Mouse (Mus musculus) neural tube, embryonic 10.5 days (tissue): Measurements from ENCODE around the gene Phtf1.

ENCODE experiments used
- DNase-seq: peaks from one replicate; pipeline ENCODE4 v3.0.0-alpha.2; 2017; ENCODE audit warnings: low spot score; ENCODE audit errors: extremely low spot score

The Phtf1 gene

DNA sequence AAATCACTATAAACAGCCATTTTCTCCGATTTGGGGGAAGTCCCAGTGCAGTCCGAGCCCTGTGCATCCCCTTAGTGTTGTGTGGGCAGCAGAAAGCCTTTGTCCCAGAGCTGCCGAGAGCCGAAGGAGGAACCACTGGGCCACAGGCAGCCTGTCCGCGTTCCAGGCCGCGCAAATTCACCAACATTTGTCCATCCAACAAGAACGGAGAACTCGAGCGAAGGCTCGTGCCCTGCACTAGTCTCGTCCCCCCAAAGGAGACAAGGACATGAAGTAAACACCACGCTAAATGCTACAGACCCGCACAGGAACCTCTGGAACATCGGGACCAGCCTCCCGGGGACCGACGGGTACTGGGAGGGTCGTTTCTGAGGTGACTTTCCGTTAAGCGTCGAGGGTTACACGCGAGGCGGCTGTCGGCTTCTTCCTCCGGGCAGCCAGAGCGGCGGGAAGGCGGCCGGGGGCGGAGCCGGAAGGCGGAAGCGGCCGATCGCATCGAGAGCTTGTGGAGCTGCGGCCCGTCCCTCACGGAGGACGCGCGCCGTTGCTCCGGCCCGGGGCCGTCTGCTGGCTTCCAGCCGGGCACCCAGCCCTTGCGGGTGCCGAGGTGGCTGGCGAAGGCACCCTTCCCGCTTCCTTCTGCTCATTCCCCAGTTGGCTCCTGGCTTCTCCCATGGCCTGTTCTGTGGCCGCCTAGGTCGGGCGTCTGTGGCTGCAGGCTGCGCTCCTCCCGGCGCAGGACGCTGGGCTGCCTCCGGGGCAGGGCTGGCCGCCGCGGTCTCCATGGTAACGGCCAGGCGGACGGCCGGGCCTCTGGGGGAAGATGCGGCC is at the start of gene Phtf1:
Phtf1 (plus strand) TSS at position 250 of the 831 bp plus-strand sequence.
- peak; percentile 91 for DNase-seq

DNA sequence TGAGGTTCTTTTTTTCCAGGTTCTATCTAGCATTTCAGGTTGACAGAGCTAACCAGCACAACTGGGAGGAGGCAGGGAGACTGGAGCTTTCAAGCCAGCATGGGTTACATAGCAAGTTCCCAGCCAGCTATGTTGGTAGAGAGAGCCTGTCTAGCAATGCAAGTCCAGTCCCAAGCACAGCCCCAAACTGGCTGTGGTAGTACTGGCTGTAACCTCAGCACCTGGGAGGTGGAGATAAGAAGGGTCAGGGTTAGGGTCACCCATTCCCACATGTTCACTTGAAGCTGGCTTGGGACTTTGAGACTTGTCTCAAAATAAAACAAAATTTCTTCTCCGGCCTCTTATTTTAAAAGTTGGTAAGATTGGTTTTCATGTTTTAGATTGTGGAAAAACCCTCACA is 47.8 kb upstream of the Phtf1 start:
- DNase-seq, result no peak

DNA sequence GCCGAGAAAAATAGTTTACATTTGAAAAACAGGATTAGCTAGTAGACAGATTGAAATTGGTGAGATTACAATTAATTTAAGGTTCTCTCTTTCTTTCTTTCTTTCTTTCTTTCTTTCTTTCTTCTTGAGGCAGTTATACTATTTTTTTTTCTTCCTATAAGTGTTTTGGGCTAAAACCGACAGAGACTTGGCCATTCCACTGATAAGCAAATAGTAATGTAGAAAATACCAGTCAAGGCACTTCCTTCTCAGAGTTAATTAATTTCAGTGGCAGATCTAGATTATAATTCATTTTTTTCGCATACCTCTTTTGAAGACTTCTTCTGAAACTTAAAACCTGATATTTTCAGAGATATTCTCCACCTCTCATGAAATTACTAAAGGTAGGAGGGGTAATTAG is 42.6 kb upstream of the Phtf1 start:
- no peak for DNase-seq

DNA sequence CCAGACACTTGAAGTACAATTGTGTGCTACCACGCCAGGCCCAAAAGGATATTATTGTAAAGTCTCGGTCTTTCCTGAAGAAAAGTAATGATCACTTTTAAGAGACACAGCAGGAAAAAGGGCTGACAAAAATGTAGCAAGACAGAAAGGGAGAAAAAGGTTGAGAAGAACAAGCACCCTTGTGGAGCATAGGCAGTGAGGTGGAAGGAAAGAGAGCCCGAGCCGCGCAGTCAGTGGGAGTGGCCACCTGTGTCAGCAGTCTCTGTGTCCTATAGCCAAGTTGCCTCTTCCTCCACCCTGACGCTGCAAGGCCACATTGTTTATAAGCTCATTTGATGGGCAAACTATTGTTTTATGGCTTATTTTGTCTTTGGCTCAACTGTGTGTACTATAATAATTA is 40.4 kb upstream of the Phtf1 start:
- DNase-seq, result no peak

DNA sequence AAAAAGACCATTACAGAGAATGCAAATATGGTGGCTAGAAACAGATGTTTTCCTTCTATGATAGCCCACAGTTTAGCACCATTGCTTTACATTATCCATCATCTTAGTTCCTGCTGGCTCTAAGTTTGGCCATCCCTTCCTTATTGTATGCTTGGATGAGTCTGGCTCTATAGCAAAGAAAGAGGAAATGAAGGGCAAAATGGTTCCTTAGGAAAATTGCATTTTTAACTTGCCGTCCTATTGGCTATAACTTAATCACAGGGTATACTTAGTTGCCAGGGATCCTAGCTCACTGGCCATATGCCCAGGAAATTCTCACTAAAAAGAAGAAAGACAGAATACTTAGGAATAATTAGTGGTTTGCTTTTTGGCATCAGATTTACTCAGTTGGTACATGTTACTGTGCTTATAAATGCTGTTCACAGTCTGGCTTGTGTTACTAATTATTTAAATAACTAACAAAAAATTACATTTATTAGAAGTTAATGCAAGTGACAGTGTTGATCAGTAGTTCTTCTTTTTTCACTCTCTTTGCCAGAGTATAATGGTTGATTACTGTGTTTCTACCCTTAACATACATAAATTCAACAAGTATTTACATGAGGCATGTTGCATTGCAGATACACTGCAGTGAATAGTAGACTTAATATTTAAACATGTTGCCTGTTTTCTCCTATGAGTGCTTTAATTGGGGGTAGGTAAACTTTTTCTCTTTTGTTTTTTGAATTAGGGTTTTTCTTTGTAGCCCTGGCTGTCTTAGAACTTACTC is 22.9 kb upstream of the Phtf1 start:
- no peak for DNase-seq

DNA sequence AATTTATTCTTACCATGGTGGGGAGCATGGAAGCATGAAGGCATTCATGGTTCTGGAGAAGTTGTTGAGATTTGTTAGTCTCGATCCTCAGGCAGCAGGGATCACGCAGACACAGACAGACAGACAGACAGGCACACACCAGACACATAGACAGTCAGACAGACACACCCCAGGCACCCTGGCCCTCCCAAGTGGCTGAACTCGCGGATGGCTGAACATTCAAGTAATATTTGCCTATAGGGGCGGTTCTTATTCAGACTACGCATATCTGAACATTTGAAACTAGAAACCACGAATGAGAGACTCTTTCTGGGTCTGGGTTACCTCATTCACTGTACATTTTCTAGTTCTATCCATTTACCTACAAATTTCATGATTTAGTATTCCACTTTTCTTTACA is 19.2 kb upstream of the Phtf1 start:
- DNase-seq, result no peak

DNA sequence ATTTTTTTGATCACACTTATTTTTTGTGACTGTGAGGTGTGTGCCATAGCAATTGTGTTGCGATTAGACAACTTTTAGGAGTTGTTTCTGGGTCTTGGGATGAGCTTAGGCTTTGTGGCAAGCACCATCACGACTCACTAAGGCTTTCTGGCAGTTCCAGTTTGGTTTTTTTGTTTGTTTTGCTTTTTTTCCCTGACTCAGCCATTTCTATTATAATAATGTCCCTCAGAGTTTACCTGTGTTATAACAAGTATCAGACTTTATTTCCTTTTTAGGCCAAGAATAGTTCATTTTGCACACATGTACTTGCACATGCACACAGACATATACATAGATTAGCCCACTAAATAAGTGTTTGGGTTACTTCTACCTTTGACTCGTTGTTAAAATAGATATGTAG is 7.3 kb upstream of the Phtf1 start:
- DNase-seq, result no peak

DNA sequence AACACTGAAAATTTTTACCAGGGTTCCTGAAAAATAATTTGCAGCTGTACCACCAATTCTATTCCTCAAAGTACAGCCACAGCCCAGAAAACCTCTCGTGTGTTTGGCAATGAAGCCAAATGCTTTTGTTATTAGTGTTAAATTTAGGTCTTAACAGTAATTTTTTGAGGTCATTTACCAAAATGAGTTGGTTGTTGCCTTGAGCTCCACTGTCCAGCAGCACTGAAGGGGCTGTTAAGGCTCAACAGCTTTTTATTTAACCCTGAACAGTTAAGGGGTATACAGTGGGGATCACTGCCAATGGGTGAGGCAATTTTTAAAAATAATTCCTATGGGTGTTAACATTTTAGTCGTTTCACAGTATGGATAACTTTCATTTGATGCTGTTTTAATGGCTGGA is 679 bp upstream of the Phtf1 start:
- no peak for DNase-seq

DNA sequence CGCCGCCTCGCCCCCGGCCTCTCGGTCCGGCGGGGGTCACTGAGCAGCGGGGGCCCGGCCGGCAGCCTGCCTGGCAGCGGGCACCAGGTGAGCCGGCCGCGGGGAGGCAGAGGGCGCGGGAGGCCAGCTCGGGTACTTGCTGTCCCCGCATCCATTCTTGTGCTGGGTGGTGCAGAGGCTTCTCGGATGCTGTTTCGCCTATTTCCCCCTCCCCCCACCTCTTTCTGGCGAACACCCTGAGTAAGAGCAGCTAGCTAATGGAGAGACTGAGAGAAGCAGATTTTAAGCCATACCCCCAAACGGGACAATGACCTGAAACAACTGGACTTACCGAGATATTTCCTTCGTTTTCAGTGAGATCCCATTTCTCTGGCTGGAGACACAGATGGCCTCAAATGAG is 791 bp downstream of the Phtf1 start:
- DNase-seq, result no peak

DNA sequence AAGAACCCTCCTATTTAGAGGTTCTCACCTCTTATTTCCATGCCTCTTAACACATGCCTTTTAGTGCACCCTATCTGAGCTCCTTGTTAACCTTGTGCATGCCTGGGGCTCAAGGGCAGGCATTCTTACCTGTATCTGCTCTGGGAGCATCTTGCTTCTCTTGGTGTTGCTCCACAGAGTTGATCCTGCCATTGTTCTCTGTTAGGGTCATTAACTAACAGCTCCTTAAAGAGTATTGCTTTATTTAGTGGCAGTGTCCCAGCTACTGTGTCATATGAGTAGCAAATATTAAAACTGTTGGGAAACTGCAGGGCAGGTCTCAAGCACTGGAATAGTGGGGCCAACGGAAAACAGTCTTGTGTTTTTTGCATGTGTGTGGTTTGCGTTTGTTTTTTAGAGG is 3.2 kb downstream of the Phtf1 start:
- DNase-seq, result no peak

DNA sequence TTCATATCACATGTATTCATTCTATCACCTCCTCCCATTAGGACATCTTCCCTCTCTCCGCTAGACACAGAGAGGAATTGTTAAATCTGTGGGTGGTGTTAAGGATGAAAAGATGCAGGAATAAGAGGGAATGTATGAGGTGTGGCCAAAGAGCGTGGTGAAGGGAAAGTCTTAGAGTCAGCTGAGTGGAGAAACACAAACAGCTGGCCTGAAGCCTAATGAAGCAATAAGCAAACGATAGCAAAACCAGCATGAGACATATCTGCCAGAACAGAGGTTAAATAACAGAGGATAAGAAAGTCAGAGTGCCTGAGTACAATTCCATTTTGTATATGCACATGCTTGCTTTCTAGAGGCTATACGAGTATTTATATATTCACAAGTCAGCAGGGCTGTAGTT is 16.6 kb downstream of the Phtf1 start:
- no peak for DNase-seq

DNA sequence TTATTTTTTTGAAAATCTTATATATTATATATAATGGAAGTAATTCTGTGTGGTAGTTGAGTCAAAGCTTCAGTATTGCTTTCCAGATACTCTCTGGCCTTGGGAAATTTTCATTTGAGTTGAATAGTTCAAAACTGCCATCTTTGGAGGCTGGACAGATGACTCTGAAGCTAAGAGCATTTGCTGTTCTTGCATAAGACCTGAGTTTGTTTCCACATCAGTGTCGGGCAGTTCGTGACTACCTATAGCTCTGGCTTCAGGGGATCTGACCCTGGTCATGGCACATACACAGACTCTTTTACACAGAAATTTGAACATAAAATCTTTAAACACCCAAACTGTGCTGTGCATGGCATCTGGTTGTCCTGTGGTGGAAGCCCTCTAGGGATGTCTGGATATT is 17.3 kb downstream of the Phtf1 start:
- DNase-seq, result no peak

DNA sequence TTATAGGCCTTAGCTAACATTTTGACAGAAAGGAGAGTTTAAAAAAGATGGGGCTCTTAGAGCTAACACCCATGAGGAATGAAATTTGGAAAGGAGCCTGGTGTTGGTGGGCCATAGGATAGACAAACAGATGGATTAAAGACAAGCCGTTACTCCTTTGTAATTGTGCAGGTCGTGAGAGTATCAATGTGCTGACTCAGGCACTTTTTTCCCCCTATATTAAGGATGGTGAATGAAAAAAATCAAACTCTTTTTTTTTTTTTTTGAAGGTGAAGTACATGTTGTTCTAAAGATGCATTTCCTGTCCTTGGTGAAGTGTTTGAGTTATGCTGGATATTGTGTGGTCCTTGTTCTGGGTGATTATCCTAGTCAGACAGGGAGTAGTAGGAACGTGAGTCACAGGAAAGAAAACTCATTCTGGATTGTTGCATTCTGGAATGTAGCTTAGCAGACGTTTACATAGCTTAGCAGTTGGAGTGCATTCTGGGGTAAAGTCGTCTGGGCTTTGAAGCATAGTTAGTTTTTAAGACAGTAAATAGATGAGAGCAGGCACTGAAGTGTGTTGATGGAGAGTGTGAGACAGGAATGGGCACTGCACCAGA is 20.0 kb downstream of the Phtf1 start:
- DNase-seq, result no peak

DNA sequence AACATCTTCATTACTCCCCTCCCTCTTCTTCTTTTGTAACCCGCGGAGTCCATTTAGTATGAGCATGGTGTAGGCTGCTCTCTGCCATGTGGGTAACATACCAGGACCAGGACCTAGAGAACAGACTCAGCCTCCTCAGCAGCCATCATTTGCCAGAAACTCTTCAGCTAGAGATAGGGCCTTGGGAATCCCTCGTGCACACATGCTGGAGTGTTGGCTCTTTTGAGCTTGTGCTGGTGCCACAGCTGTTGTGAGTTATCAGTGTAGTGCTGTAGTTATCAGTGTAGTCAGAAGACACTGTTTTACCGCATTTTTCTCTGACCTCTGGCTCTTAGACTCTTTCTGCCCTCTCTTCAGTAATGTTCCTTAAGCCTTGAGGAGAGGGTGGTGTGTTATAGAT is 21.4 kb downstream of the Phtf1 start:
- DNase-seq, result no peak

DNA sequence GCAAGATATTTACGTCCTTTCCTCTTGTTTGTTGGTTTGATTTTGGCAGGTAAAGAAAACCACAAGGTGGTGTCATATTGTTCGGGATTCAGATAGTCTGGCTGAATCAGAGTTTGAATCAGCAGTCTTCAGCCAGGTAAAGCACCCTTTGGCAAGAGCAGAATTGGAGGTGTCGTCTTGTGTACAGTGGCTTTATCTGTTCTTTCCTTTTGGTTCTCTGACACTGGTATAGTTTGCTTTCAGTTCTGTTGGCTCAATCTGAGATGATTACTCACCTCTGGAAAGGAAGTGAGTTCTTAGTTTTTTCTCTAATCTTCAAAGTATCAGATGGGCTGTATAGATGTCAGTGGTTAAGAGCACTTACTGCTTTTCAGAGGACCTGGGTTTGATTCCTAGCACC is 23.4 kb downstream of the Phtf1 start:
- no peak for DNase-seq

DNA sequence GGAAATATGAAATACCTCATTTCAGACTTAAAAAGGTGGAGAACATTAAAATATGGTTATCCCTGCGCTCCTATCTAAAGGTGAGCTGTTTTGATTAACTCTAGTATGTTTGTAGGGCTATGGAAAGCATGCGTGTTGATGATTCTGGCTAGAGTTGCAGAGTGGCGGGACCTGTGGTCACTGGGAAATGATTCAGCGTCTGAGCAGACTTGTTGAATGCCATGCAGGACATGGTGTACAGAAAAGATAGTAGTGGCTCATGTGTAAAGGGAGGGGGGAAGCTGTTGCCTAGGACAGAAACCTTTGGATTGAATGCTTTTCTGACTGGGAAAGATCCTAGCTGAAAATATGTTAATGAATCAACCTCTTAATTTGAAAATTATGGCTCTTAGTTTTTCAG is 30.8 kb downstream of the Phtf1 start:
- DNase-seq, result no peak

DNA sequence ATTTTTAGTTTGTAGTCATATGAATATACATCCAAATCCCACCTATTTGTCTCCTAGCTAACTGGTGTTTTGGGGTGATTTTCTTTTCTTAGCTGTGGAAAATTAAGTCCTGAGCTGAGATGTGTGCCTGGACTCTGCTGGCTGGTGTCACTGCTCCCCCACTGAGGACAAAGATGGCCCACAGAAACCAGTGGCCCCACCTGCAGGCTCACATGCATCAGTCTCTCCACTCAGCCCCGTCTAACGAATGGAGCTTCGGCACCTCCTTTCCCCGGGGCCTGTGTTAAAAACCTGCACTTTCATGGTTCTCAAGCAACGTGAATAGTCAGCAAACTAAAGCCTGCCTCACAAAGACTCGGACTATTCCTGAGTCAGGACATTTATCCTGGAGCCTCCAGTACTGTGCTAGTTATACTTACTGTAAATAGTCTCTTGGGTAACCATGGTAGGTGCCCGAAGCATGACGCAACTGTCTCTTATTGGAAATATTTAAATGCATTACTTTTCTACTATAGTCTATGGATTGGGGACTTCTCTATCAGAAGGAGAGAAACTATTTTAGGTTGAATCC is 39.1 kb downstream of the Phtf1 start:
- DNase-seq, result no peak

DNA sequence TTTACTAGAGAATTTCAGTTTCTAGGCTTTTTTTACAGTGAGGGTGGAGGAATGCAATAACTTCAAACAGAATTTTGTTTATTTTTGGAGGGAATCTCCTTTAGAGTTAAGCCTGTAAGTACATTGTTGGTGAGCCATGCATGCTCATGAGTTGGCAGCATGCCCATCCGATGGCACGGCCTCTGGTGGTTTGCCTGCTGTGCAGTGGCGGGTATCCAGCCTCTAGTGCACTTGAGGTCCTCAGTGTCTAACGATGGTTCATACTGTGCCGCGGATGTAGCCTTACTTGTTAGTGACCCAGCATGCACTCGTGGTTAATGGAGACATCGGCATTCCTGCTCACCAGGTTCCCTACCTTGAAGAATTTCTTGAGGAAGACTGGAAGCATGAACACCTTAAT is 39.6 kb downstream of the Phtf1 start:
- DNase-seq, result no peak

DNA sequence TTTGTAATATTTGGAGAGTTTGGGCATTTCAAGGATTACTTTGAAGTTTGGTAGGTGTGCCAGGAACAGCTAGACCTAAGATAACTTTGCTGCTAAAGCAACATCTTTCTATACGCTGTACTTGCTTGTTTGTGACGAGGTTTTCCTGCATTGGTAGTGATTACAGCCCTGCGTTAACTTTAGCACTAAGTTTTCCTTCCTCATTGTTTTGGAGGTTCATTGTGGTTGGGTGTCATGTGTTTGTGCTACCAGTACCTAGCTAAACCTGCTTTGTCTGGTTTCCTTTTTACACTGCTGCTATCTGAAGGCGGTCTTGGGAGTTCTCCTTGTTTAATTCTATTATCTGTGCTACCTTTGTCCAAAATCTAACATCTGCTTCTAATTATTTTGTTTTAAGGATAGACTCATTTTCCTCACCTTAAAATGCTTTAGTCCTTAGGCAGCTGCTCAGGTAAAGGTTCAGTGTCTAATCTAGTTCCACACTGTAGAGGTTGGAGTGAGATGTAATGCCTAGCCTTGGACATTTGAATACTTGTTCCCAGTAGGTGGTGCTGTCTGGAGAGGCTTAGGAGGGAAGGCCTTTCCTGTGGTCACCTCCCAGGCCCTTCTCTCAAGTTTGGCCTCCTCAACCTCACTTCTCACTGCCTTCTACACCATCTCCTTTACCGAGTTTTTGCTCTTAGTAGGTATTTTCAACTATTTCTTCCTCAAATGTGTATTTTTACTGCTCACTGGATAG is 42.2 kb downstream of the Phtf1 start:
- no peak for DNase-seq

DNA sequence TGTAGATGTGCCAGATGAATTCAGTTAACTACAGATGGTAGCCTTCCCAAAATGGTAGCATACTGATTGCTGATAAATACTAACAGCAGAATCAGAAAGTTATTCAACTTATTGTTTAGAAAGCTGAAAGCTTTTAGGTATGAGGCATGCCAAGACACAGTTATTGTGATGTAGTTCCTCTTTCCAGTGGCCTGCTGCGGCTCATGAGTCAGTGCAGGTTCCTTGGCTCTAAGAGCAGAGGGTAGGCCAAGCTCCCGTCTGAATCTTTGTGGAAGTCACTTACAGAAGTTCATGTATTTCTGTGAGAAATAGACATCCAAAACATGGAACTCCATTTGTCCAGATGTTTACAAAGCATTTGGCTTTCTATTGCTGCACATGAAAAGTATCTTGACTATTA is 44.1 kb downstream of the Phtf1 start:
- DNase-seq, result no peak

DNA sequence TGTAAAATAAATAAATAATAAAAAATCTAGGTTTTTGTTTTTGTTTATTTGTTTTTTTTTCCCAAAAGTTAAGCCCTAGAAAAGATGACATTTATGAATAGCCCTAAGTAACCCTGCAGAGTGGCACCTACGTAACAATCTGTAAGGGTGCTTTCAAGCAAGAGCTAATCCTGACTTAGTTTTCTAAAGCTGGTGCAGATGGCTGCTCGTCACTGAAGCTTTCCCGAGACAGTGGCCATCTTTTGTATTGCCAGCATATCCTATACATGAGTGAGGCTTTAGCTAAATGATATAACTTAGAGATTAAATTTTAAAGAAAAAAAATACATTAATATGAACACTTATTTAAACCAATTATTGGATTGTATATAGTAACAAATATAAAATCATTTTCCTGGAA is 50.0 kb downstream of the Phtf1 start:
- DNase-seq, result no peak

DNA sequence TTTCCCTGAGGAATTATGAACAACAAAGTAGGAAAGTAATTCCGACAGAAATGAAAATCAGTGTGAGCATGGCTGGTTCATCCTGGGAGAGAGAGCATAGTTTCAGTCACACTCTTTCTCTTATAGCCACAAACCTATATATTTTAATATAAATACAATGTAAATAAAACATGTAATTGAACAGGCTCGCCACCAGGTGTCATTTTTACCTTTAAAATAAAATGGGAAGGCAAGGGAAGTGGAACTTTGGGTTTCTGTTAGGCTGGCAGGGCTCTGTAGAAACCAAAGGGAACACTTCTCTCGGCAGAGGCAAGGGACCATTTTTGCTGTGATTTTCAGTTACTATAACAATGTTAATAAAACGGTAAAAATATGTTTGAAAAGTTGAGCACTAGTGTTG is 51.5 kb downstream of the Phtf1 start:
- DNase-seq, result no peak
